In genomic region chr13:58177511-58178208, GRCm38 (mm10) we compare ENCODE assay signal across 8 mouse cellular contexts. TPM values are rescaled to one million over a fixed set of nuclear protein-coding genes. Genes with fewer than 3 reads are reported as not detected.
DNase-seq lines count a peak whose midpoint lies in the region; ATAC-seq lines count a peak whose summit lies in the region.

No protein-coding gene starts in this region.

- ATAC-seq in heart, embryonic 11.5 days (replicated peaks; ENCODE audit: insufficient number of reproducible peaks, low FRiP score, low TSS enrichment): no peak
- no peak for ATAC-seq in intestine, embryonic 15.5 days

- H3K4me3 ChIP-seq in heart, embryonic 11.5 days (ENCODE audit: low read depth, low read length): no peak overlapping the region
- H3K4me3 ChIP-seq in intestine, embryonic 15.5 days (replicated peaks): no peak overlapping the region

- H3K4me1 ChIP-seq in heart, embryonic 11.5 days (ENCODE audit: control insufficient read depth, insufficient read depth, low read length): no peaks in the 10 kb centered on the region
- no peaks in the 10 kb centered on the region for H3K4me1 ChIP-seq in intestine, embryonic 15.5 days (replicated peaks)

- peaks cover 22% of the 10 kb centered on the region for H3K36me3 ChIP-seq in heart, embryonic 11.5 days (ENCODE audit: control insufficient read depth, insufficient read depth, low read length)
- peaks cover 14% of the 10 kb centered on the region; the same call in 1 of the 2 replicates for H3K36me3 ChIP-seq in intestine, embryonic 15.5 days

- H3K27me3 ChIP-seq in heart, embryonic 11.5 days (ENCODE audit: control insufficient read depth, insufficient read depth, low read length): no peaks in the 10 kb centered on the region
- H3K27me3 ChIP-seq in intestine, embryonic 15.5 days (replicated peaks): no peaks in the 10 kb centered on the region

- peak; percentile 97 to 100 for DNase-seq in heart, adult 18-20 months
- DNase-seq in adrenal gland, postnatal 4 days (ENCODE audit: low spot score in 2 of 2): peak; percentile 100
- peak; percentile 100 for DNase-seq in gastrocnemius, postnatal 4 days (ENCODE audit: low spot score in 2 of 2)
- DNase-seq in layer of hippocampus, postnatal 25 days (ENCODE audit: extremely low spot score in 1 of 2, low spot score in 1 of 2): peak; percentile 100
- DNase-seq in right cerebral cortex, adult 2 months (ENCODE audit: low spot score in 2 of 2): peak; percentile 100
- peak; percentile 100 for DNase-seq in urinary bladder, postnatal 4 days (ENCODE audit: low spot score in 2 of 2)

- WGBS in heart, embryonic 11.5 days (ENCODE audit: insufficient replicate concordance): 88% methylated on average over 9 of the region's 9 CpGs
- 90% methylated on average over 9 of the region's 9 CpGs for WGBS in intestine, embryonic 15.5 days

- no peak overlapping the region for H3K9ac ChIP-seq in heart, embryonic 11.5 days (ENCODE audit: low read depth, low read length)
- H3K9ac ChIP-seq in intestine, embryonic 15.5 days: no peak overlapping the region

- H3K27ac ChIP-seq in heart, embryonic 11.5 days (ENCODE audit: low read depth, low read length): no peak overlapping the region
- H3K27ac ChIP-seq in intestine, embryonic 15.5 days: no peak overlapping the region

- no peak overlapping the region for H3K4me2 ChIP-seq in heart, embryonic 11.5 days
- H3K4me2 ChIP-seq in intestine, embryonic 15.5 days (replicated peaks): no peak overlapping the region

- H3K9me3 ChIP-seq in heart, embryonic 11.5 days (replicated peaks; ENCODE audit: control insufficient read depth, low read length): no peaks in the 10 kb centered on the region
- no peaks in the 10 kb centered on the region for H3K9me3 ChIP-seq in intestine, embryonic 15.5 days

RNA-seq across cellular contexts. Expression of gene Idnk, which starts 20.2 kb away (rescaled TPM):
- total RNA-seq in heart, adult 18-20 months (2021): 10 to 100 TPM; 23.9 to 26.6 TPM
- 30.7 and 32.5 TPM in 2 replicates for polyA plus RNA-seq in heart, embryonic 11.5 days (2014; fragmentation: Nextera tagmentation; extraction: Ambion mirVana)
- 10 to 100 TPM; 51.0 to 58.0 TPM for total RNA-seq in adrenal gland, postnatal 4 days (2021)
- 10 to 100 TPM; 10.8 to 13.9 TPM for total RNA-seq in gastrocnemius, postnatal 4 days (2021)
- 10 to 100 TPM; 26.3 to 28.2 TPM for total RNA-seq in layer of hippocampus, postnatal 25 days (2021)
- polyA plus RNA-seq in intestine, embryonic 15.5 days (2015; fragmentation: Nextera tagmentation; extraction: Ambion mirVana): 43.0 and 44.0 TPM in 2 replicates

RNA-seq across cellular contexts. Expression of gene Ubqln1, which starts 37.8 kb away (rescaled TPM):
- 10 to 100 TPM; 52.6 to 56.0 TPM for total RNA-seq in heart, adult 18-20 months (2021)
- 71.6 and 91.5 TPM in 2 replicates for polyA plus RNA-seq in heart, embryonic 11.5 days (2014; fragmentation: Nextera tagmentation; extraction: Ambion mirVana)
- total RNA-seq in adrenal gland, postnatal 4 days (2021): 10 to 100 TPM; 91.1 to 93.4 TPM
- total RNA-seq in gastrocnemius, postnatal 4 days (2021): 10 to 100 TPM; 66.4 to 70.1 TPM
- 100 to 1,000 TPM; 136 to 145 TPM for total RNA-seq in layer of hippocampus, postnatal 25 days (2021)
- 102 and 107 TPM in 2 replicates for polyA plus RNA-seq in intestine, embryonic 15.5 days (2015; fragmentation: Nextera tagmentation; extraction: Ambion mirVana)

RNA-seq across cellular contexts. Expression of gene Hnrnpa0, which starts 49.3 kb away (rescaled TPM):
- 10 to 100 TPM; 69.3 to 72.8 TPM for total RNA-seq in heart, adult 18-20 months (2021)
- polyA plus RNA-seq in heart, embryonic 11.5 days (2014; fragmentation: Nextera tagmentation; extraction: Ambion mirVana): 18.2 and 21.7 TPM in 2 replicates
- total RNA-seq in adrenal gland, postnatal 4 days (2021): 100 to 1,000 TPM; 214 TPM
- total RNA-seq in gastrocnemius, postnatal 4 days (2021): 100 to 1,000 TPM; 134 TPM
- 100 to 1,000 TPM; 127 to 131 TPM for total RNA-seq in layer of hippocampus, postnatal 25 days (2021)
- polyA plus RNA-seq in intestine, embryonic 15.5 days (2015; fragmentation: Nextera tagmentation; extraction: Ambion mirVana): 28.2 and 36.2 TPM in 2 replicates
